Mouse (Mus musculus) liver, embryonic 11.5 days (tissue): ENCODE measurements around the gene Rer1. TPM values are rescaled to one million over a fixed set of nuclear protein-coding genes. Genes with fewer than 3 reads are reported as not detected.

Experiments used
- ATAC-seq: fragments of 200-750 bp; cut with Nextera tagmentation; replicated peaks from 2 replicates; pipeline ENCODE4 v1.8.0; 2017; ENCODE audit warnings: moderate number of reproducible peaks, mild to moderate bottlenecking, moderate TSS enrichment, moderate library complexity; ENCODE audit not compliant: low FRiP score
- DNase-seq: peaks from one replicate; pipeline ENCODE4 v3.0.0-alpha.2; 2017; ENCODE audit warnings: low spot score
- H3K27ac ChIP-seq: fragments of 300-500 bp; sonication (generic); 2 replicates; pipeline ENCODE4 v1.5.1; 2014; ENCODE audit warnings: mild to moderate bottlenecking, low read depth, low read length, control low read depth
- H3K27me3 ChIP-seq: fragments of 300-500 bp; sonication (generic); replicated peaks from 2 replicates; pipeline ENCODE4 v1.6.1; 2014; ENCODE audit warnings: low read length, mixed read lengths; ENCODE audit not compliant: control insufficient read depth, insufficient read depth
- H3K36me3 ChIP-seq: fragments of 300-500 bp; sonication (generic); 2 replicates; pipeline ENCODE4 v1.6.1; 2014; ENCODE audit warnings: mild to moderate bottlenecking, low read length, moderate library complexity, mixed read lengths; ENCODE audit not compliant: control insufficient read depth, insufficient read depth
- H3K4me1 ChIP-seq: fragments of 300-500 bp; sonication (generic); replicated peaks from 2 replicates; pipeline ENCODE4 v1.6.1; 2014; ENCODE audit warnings: low read length, mixed read lengths; ENCODE audit not compliant: control insufficient read depth, insufficient read depth
- H3K4me2 ChIP-seq: fragments of 300-500 bp; sonication (generic); 2 replicates; pipeline ENCODE4 v1.6.1; 2014; ENCODE audit warnings: mild to moderate bottlenecking, control low read depth, moderate library complexity
- H3K4me3 ChIP-seq: fragments of 300-500 bp; sonication (generic); 2 replicates; pipeline ENCODE4 v1.5.1; 2014; ENCODE audit warnings: low read depth, low read length, control low read depth
- H3K9ac ChIP-seq: fragments of 300-500 bp; sonication (generic); 2 replicates; pipeline ENCODE4 v1.6.1; 2014; ENCODE audit warnings: low read depth, low read length, control low read depth
- H3K9me3 ChIP-seq: fragments of 300-500 bp; sonication (generic); 2 replicates; pipeline ENCODE4 v1.6.1; 2016; ENCODE audit warnings: low read length, inconsistent platforms, mixed read lengths; ENCODE audit not compliant: control insufficient read depth
- WGBS: fragments of 180-500 bp; shearing (Covaris S2); extraction: QIAGEN DNeasy Blood & Tissue Kit; methylation state at CpG from one replicate; pipeline ENCODE4 v1.1.7; 2014; 5-methylcytosine and 5-hydroxymethylcytosine counted together
- polyA plus RNA-seq: library from polyadenylated mRNA; unstranded; fragments of >200 nt; fragmentation: Nextera tagmentation; extraction: Ambion mirVana; gene quantifications from 2 replicates; pipeline ENCODE4 v1.2.1, GENCODE M21; 2014

Gene Rer1
- polyA plus RNA-seq, 1 experiment from 2014 or later, result 168 TPM

DNA sequence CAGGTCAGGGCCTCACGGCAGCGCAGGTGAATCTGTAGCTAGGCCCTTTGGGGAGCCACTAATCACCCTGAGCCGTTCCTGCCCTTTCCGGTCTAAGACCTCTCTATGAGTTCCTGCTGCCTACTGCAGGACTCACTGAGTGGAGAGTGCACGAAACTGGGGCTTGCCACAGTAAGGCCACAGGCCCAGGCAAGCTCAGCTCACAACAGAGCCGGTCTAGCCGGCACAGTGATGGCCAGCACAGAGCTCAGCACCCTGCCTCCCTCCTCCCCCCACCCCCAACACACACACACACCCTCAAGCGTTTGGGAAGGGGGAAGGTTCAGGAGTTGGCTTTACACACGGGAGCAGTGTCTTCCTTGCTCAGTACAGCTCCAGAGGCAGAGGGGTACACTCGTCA, 27.9 kb downstream of the Rer1 start:
- Histone ChIP-seq H3K4me3 (no peak overlapping the region), H3K36me3 (no peaks in the 10 kb centered on the region), H3K4me2 (no peak overlapping the region), H3K9me3 (no peaks in the 10 kb centered on the region), H3K4me1 (no peaks in the 10 kb centered on the region), H3K27me3 (0 out of 2 replicates have a peak, but pooled peaks cover 3% of the 10 kb centered on the region), H3K27ac (no peak overlapping the region), H3K9ac (no peak overlapping the region)
- 43% methylated on average over 10 of the region's 10 CpGs for WGBS
- ATAC-seq (no peak), DNase-seq (no peak)

DNA sequence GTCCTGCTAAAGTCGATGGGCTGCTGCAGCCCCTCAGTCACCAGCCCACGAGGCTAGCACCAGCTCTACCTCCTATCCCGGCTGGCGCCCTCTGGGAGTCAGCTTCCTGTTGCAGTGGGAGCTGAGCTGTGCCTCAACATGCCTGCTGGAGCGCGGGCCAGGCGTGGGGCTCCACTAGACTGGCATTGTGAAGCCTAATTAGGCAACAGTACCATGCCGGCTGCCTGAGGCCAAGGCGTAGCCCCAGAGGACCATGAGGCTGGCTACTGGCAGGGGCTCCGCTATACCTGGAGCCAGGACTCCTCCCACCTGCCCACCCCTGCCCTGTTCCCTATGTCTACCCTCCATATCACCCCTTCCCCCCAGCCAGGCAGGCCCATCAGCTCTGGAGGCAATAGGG, 29.5 kb downstream of the Rer1 start, which contains the start of gene Plch2:
TSS of gene Plch2 (minus strand) at position 61 of the 400 bp plus-strand sequence.
- DNase-seq, result no peak
- Histone ChIP-seq H3K9ac (no peak within 1 kb of the TSS), H3K4me2 (no peak within 1 kb of the TSS), H3K27me3 (0 out of 2 replicates have a peak, but pooled peaks cover 3% of the 10 kb centered on the region), H3K9me3 (no peaks in the 10 kb centered on the region), H3K4me3 (no peak within 1 kb of the TSS), H3K27ac (no peak within 1 kb of the TSS), H3K36me3 (no peaks in the 10 kb centered on the region), H3K4me1 (no peaks in the 10 kb centered on the region)
- ATAC-seq, result no peak
- WGBS, result 57% methylated on average over 10 of the region's 10 CpGs

GRCm38 (mm10) chr4:155050116-155050515, 36.1 kb downstream of the Rer1 start:
- ATAC-seq (no peak), DNase-seq (no peak)
- no peaks in the 10 kb centered on the region for H3K9me3 ChIP-seq
- peaks cover 6% of the 10 kb centered on the region for H3K27me3 ChIP-seq
- no peaks in the 10 kb centered on the region for H3K4me1 ChIP-seq
- H3K4me2 ChIP-seq, result no peak overlapping the region
- no peak overlapping the region for H3K4me3 ChIP-seq
- no peak overlapping the region for H3K9ac ChIP-seq
- H3K36me3 ChIP-seq, result no peaks in the 10 kb centered on the region
- H3K27ac ChIP-seq, result no peak overlapping the region
- 74% methylated on average over 7 of the region's 7 CpGs for WGBS

- ATAC-seq, result no peak
- Histone ChIP-seq H3K36me3 (no peaks in the 10 kb centered on the region), H3K4me3 (no peak overlapping the region), H3K27me3 (peaks cover 41% of the 10 kb centered on the region), H3K27ac (no peak overlapping the region), H3K4me2 (no peak overlapping the region), H3K9ac (no peak overlapping the region), H3K4me1 (no peaks in the 10 kb centered on the region), H3K9me3 (no peaks in the 10 kb centered on the region)
- DNase-seq, result no peak
- WGBS, result 76% methylated on average over 14 of the region's 14 CpGs
Measured at GRCm38 (mm10) chr4:155046636-155047035, 39.5 kb downstream of the Rer1 start.

GRCm38 (mm10) chr4:155043289-155043625, 42.9 kb downstream of the Rer1 start:
- H3K4me3 ChIP-seq, result peak overlapping the region; percentile 29
- no peaks in the 10 kb centered on the region for H3K4me1 ChIP-seq
- peak overlapping the region; percentile 55 for H3K4me2 ChIP-seq
- H3K27me3 ChIP-seq, result peaks cover 57% of the 10 kb centered on the region
- 3% methylated on average over 25 of the region's 25 CpGs for WGBS
- no peak overlapping the region for H3K9ac ChIP-seq
- H3K36me3 ChIP-seq, result no peaks in the 10 kb centered on the region
- H3K27ac ChIP-seq, result no peak overlapping the region
- H3K9me3 ChIP-seq, result no peaks in the 10 kb centered on the region
- DNase-seq (no peak), ATAC-seq (no peak)

- H3K4me2 ChIP-seq, result peak overlapping the region; percentile 55
- H3K36me3 ChIP-seq, result no peaks in the 10 kb centered on the region
- H3K27ac ChIP-seq, result no peak overlapping the region
- H3K4me3 ChIP-seq, result peak overlapping the region; percentile 29
- H3K4me1 ChIP-seq, result no peaks in the 10 kb centered on the region
- ATAC-seq, result no peak
- DNase-seq, result no peak
- no peaks in the 10 kb centered on the region for H3K9me3 ChIP-seq
- no peak overlapping the region for H3K9ac ChIP-seq
- 4% methylated on average over 62 of the region's 65 CpGs for WGBS
- peaks cover 60% of the 10 kb centered on the region for H3K27me3 ChIP-seq
Measured at GRCm38 (mm10) chr4:155042606-155043288, 43.4 kb downstream of the Rer1 start.

GRCm38 (mm10) chr4:155040696-155041095, 45.5 kb downstream of the Rer1 start:
- H3K4me2 ChIP-seq, result no peak overlapping the region
- DNase-seq, result no peak
- peaks cover 60% of the 10 kb centered on the region for H3K27me3 ChIP-seq

DNA sequence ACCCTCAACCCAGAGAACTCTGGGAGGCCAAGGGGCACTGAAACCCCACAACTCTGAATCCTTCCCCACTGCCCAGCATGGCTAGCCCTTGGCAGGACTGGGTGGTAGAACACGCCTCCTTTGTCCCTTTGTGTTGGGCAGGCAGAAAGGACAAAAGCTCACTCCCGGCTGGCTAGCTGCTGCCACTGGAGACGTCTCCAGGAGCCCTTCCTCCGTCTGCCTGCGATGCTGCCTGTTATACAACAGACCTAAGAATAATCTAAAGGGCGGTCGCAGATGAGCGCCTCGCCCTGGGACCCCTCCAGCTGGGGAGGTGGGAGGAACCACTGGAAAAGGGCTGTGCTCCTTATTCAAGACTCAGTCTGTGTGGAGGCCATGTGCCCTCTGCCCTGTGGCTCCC, 46.0 kb downstream of the Rer1 start:
- WGBS, result 53% methylated on average over 9 of the region's 9 CpGs
- DNase-seq, result no peak
- H3K27me3 ChIP-seq, result peaks cover 58% of the 10 kb centered on the region

More at GRCm38 (mm10) chr4:155040696-155041095, 45.5 kb downstream of the Rer1 start:
- Histone ChIP-seq H3K9ac (no peak overlapping the region), H3K27ac (no peak overlapping the region), H3K4me1 (no peaks in the 10 kb centered on the region), H3K9me3 (no peaks in the 10 kb centered on the region), H3K36me3 (no peaks in the 10 kb centered on the region), H3K4me3 (no peak overlapping the region)
- no peak for ATAC-seq
- 65% methylated on average over 6 of the region's 6 CpGs for WGBS

GRCm38 (mm10) chr4:155034787-155035186, 51.4 kb downstream of the Rer1 start:
- 68% methylated on average over 13 of the region's 13 CpGs for WGBS
- Histone ChIP-seq H3K36me3 (no peaks in the 10 kb centered on the region), H3K9ac (no peak overlapping the region), H3K4me1 (no peaks in the 10 kb centered on the region), H3K27ac (no peak overlapping the region), H3K4me2 (no peak overlapping the region), H3K27me3 (peaks cover 32% of the 10 kb centered on the region), H3K4me3 (no peak overlapping the region), H3K9me3 (no peaks in the 10 kb centered on the region)
- DNase-seq (no peak), ATAC-seq (no peak)

More for the DNA sequence above, 46.0 kb downstream of the Rer1 start:
- no peak overlapping the region for H3K27ac ChIP-seq
- no peak overlapping the region for H3K4me2 ChIP-seq
- no peak overlapping the region for H3K4me3 ChIP-seq
- no peak overlapping the region for H3K9ac ChIP-seq
- no peak for ATAC-seq
- no peaks in the 10 kb centered on the region for H3K9me3 ChIP-seq
- no peaks in the 10 kb centered on the region for H3K4me1 ChIP-seq
- H3K36me3 ChIP-seq, result no peaks in the 10 kb centered on the region
